8 mouse cellular contexts compared by ENCODE assay signal in genomic region chr2:38286733-38287551, GRCm38 (mm10). TPM values are rescaled to one million over a fixed set of nuclear protein-coding genes. Genes with fewer than 3 reads are reported as not detected.
DNase-seq lines count a peak whose midpoint lies in the region; ATAC-seq and TF ChIP-seq lines count a peak whose summit lies in the region.

TSS of gene Dennd1a (minus strand) at chr2:38287390.

- H3K9ac ChIP-seq in ES-Bruce4 (ENCODE audit: low read depth, poor library complexity, severe bottlenecking) = peak within 1 kb of the TSS; percentile 85
- H3K9ac ChIP-seq in forebrain, embryonic 14.5 days (ENCODE audit: low read length) = peak within 1 kb of the TSS; percentile 90
- peak within 1 kb of the TSS; percentile 90 for H3K9ac ChIP-seq in neural tube, embryonic 15.5 days (replicated peaks)

- WGBS in forebrain, embryonic 14.5 days = under 1% methylated on average over 69 of the region's 81 CpGs
- 1% methylated on average over 80 of the region's 81 CpGs for WGBS in neural tube, embryonic 15.5 days

- H3K36me3 ChIP-seq in ES-Bruce4 (ENCODE audit: control insufficient read depth, insufficient read depth, low read length, poor library complexity, severe bottlenecking) = no peaks in the 10 kb centered on the region
- no peaks in the 10 kb centered on the region for H3K36me3 ChIP-seq in forebrain, embryonic 14.5 days (ENCODE audit: control insufficient read depth, insufficient read depth, low read length)
- no peaks in the 10 kb centered on the region for H3K36me3 ChIP-seq in neural tube, embryonic 15.5 days

- TF ChIP-seq POLR2A in ES-Bruce4 (IDR thresholded peaks at IDR 0.05; ENCODE audit: insufficient read depth, low read length) = peak; percentile 11

- intact Hi-C loops in heart, postnatal 14 days (cut with DNase I) = loop anchor here (5.0 kb wide), 1 partner anchor 65 kb away; no protein-coding TSS in a partner anchor

- no peak for TF ChIP-seq CTCF in ES-Bruce4 (IDR thresholded peaks at IDR 0.05; ENCODE audit: low read depth, low read length)

- H3K4me2 ChIP-seq in forebrain, embryonic 14.5 days (ENCODE audit: low read length) = peak within 1 kb of the TSS; percentile 65
- peak within 1 kb of the TSS; percentile 73 for H3K4me2 ChIP-seq in neural tube, embryonic 15.5 days

- peaks cover 1% of the 10 kb centered on the region for H3K4me1 ChIP-seq in ES-Bruce4 (ENCODE audit: control insufficient read depth, insufficient read depth, low read length)
- peaks cover 9% of the 10 kb centered on the region; the same call in 1 of the 2 replicates for H3K4me1 ChIP-seq in forebrain, embryonic 14.5 days (ENCODE audit: control insufficient read depth, insufficient read depth, low read length)
- H3K4me1 ChIP-seq in neural tube, embryonic 15.5 days = peaks cover 13% of the 10 kb centered on the region

- no peaks in the 10 kb centered on the region for H3K27me3 ChIP-seq in ES-Bruce4 (ENCODE audit: control insufficient read depth, insufficient read depth, low read length, poor library complexity, severe bottlenecking)
- no peaks in the 10 kb centered on the region for H3K27me3 ChIP-seq in forebrain, embryonic 14.5 days (replicated peaks; ENCODE audit: control insufficient read depth, insufficient read depth, low read length)
- no peaks in the 10 kb centered on the region for H3K27me3 ChIP-seq in neural tube, embryonic 15.5 days (replicated peaks)

- ATAC-seq in cerebellum, adult (ENCODE audit: insufficient number of reproducible peaks, low FRiP score, low TSS enrichment) = peak; percentile 92
- ATAC-seq in forebrain, embryonic 14.5 days = peak; percentile 95
- ATAC-seq in neural tube, embryonic 15.5 days (ENCODE audit: low FRiP score) = peak; percentile 94

- TF ChIP-seq EP300 in ES-Bruce4 (IDR thresholded peaks at IDR 0.05; ENCODE audit: insufficient read depth, low read depth, low read length) = no peak

- no peaks in the 10 kb centered on the region for H3K9me3 ChIP-seq in ES-Bruce4 (replicated peaks; ENCODE audit: control insufficient read depth, insufficient read depth, low read length, poor library complexity, severe bottlenecking)
- no peaks in the 10 kb centered on the region for H3K9me3 ChIP-seq in forebrain, embryonic 14.5 days (replicated peaks; ENCODE audit: control insufficient read depth, low read length)
- no peaks in the 10 kb centered on the region for H3K9me3 ChIP-seq in neural tube, embryonic 15.5 days (replicated peaks)

- peak within 1 kb of the TSS; percentile 85 for H3K4me3 ChIP-seq in ES-Bruce4 (ENCODE audit: low read depth, low read length)
- H3K4me3 ChIP-seq in forebrain, embryonic 14.5 days (ENCODE audit: low read depth, low read length) = peak within 1 kb of the TSS; percentile 86
- H3K4me3 ChIP-seq in neural tube, embryonic 15.5 days (replicated peaks) = peak within 1 kb of the TSS; percentile 77

- DNase-seq in forebrain, embryonic 14.5 days (ENCODE audit: low spot score) = peak; percentile 91
- DNase-seq in heart, postnatal 14 days = peak; percentile 90 to 92
- peak; percentile 85 for DNase-seq in layer of hippocampus, adult 11-12 months (ENCODE audit: low spot score)
- DNase-seq in lung, adult 18-20 months = peak; percentile 88 to 91
- DNase-seq in testis, postnatal 14 days (ENCODE audit: low spot score) = peak; percentile 88

- H3K27ac ChIP-seq in ES-Bruce4 (ENCODE audit: insufficient read depth, low read length) = no peak within 1 kb of the TSS
- peak within 1 kb of the TSS; percentile 91 for H3K27ac ChIP-seq in forebrain, embryonic 14.5 days (ENCODE audit: low read depth, low read length)
- peak within 1 kb of the TSS; percentile 89 for H3K27ac ChIP-seq in neural tube, embryonic 15.5 days (replicated peaks)

RNA-seq across cellular contexts. Expression of gene Dennd1a, which starts in this region (rescaled TPM):
- 11.9 and 17.2 TPM in 2 replicates for polyA plus RNA-seq in ES-Bruce4 (2011; ENCODE audit: insufficient read depth, insufficient read length, low read depth, missing spikeins)
- 12.9 and 13.9 TPM in 2 replicates for polyA plus RNA-seq in forebrain, embryonic 14.5 days (2014; fragmentation: Nextera tagmentation; extraction: Ambion mirVana)
- total RNA-seq in heart, postnatal 14 days (2021) = 10 to 100 TPM; 21.9 to 25.0 TPM
- 17.0 and 17.8 TPM in 2 replicates for polyA plus RNA-seq in neural tube, embryonic 15.5 days (2015; fragmentation: Nextera tagmentation; extraction: Ambion mirVana)
